Mouse (Mus musculus): ENCODE results near the gene Slc5a2.
A peak's percentile ranks its signal among the peaks of the same experiment; 100 is the strongest.

DNA sequence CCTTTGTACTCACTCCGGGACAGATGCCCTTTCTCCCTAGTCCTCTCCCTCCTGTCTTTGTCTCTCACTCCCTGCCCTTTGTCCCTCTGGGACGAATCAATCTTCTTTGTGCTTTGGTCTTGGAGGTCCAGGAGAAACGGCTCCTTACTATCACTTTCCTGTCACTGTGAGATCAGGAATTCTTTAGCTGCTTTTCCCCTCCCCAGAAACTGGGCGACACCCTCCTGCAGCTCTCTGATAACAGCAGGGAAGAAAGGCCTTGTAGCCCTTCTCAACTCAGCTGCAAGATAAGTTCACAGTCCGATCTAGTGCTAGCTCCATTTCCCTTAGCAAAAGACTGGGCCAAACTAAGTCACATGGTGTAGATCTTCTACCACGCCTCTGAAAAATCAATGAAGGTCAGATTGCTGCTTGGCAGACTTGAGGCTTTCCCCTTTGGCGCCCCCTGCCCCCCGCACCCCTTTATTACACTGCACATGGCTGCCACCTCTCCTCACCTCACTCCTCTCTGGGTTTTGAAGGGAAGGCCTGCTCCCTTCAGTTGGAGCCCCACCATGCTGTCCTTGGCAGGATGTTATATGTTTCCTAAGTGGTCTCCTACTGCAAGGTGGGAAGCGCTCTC lies 23.6 kb downstream of the Slc5a2 start:
- peak; percentile 57 for TF ChIP-seq CTCF (conservative IDR thresholded peaks at IDR 0.05; ENCODE audit: low read length)
- TF ChIP-seq POU5F1 (IDR thresholded peaks at IDR 0.05; ENCODE audit: borderline replicate concordance, low read length) = no peak
